Mouse (Mus musculus) liver, embryonic 16.5 days (tissue): ENCODE data around the gene Gng7. TPM values are rescaled to one million over a fixed set of nuclear protein-coding genes. Genes with fewer than 3 reads are reported as not detected.
A peak's percentile ranks its signal among the peaks of the same experiment; 100 is the strongest.

Source experiments
- ATAC-seq: fragments of 200-750 bp; cut with Nextera tagmentation; 2 replicates; pipeline ENCODE4 v1.8.0; 2017; ENCODE audit warnings: low read depth, mild to moderate bottlenecking, moderate number of reproducible peaks, moderate library complexity
- H3K27ac ChIP-seq: fragments of 300-500 bp; sonication (generic); 2 replicates; pipeline ENCODE4 v1.5.1; 2014; ENCODE audit warnings: mild to moderate bottlenecking, low read length
- H3K27me3 ChIP-seq: fragments of 300-500 bp; sonication (generic); 2 replicates; pipeline ENCODE4 v1.6.1; 2014; ENCODE audit warnings: low read depth, low read length, mixed read lengths; ENCODE audit not compliant: control insufficient read depth, insufficient read depth
- H3K36me3 ChIP-seq: fragments of 300-500 bp; sonication (generic); 2 replicates; pipeline ENCODE4 v1.6.1; 2014; ENCODE audit warnings: mild to moderate bottlenecking; ENCODE audit not compliant: control insufficient read depth, insufficient read depth
- H3K4me1 ChIP-seq: fragments of 300-500 bp; sonication (generic); 2 replicates; pipeline ENCODE4 v1.6.1; 2014; ENCODE audit warnings: low read depth, low read length, mixed read lengths; ENCODE audit not compliant: control insufficient read depth
- H3K4me2 ChIP-seq: fragments of 300-500 bp; sonication (generic); 2 replicates; pipeline ENCODE4 v1.6.1; 2014; ENCODE audit warnings: low read depth, low read length, mixed read lengths
- H3K4me3 ChIP-seq: fragments of 300-500 bp; sonication (generic); 2 replicates; pipeline ENCODE4 v1.5.1; 2014; ENCODE audit warnings: low read depth, mild to moderate bottlenecking, low read length
- H3K9ac ChIP-seq: fragments of 300-500 bp; sonication (generic); 2 replicates; pipeline ENCODE4 v1.6.1; 2014; ENCODE audit warnings: low read depth, low read length
- H3K9me3 ChIP-seq: fragments of 300-500 bp; sonication (generic); replicated peaks from 2 replicates; pipeline ENCODE4 v1.6.1; 2016; ENCODE audit warnings: low read length; ENCODE audit not compliant: control insufficient read depth
- WGBS: fragments of 180-500 bp; shearing (Covaris S2); extraction: QIAGEN DNeasy Blood & Tissue Kit; methylation state at CpG from one replicate; pipeline ENCODE4 v1.1.7; 2014; ENCODE audit not compliant: insufficient replicate concordance; 5-methylcytosine and 5-hydroxymethylcytosine counted together
- polyA plus RNA-seq: library from polyadenylated mRNA; unstranded; fragments of >200 nt; fragmentation: Nextera tagmentation; extraction: Ambion mirVana; gene quantifications from 2 replicates; pipeline ENCODE4 v1.2.1, GENCODE M21; 2015

Gng7 gene
- polyA plus RNA-seq, 1 experiment from 2014 or later = 0.44 TPM

- ATAC-seq = no peak
- WGBS = 33% methylated on average over 5 of the region's 5 CpGs
Observed at GRCm38 (mm10) chr10:80950314-80950713, 64.4 kb downstream of the Gng7 start.

GRCm38 (mm10) chr10:80949081-80949480 lies 65.7 kb downstream of the Gng7 start:
- Histone ChIP-seq H3K9me3 (no peaks in the 10 kb centered on the region), H3K4me1 (peaks cover 8% of the 10 kb centered on the region), H3K4me3 (no peak overlapping the region), H3K27me3 (no peaks in the 10 kb centered on the region), H3K36me3 (no peaks in the 10 kb centered on the region), H3K27ac (no peak overlapping the region), H3K4me2 (no peak overlapping the region), H3K9ac (no peak overlapping the region)
- WGBS = 45% methylated on average over 3 of the region's 3 CpGs
- ATAC-seq = no peak

More at GRCm38 (mm10) chr10:80950314-80950713, 64.4 kb downstream of the Gng7 start:
- Histone ChIP-seq H3K9ac (no peak overlapping the region), H3K4me1 (peaks cover 8% of the 10 kb centered on the region), H3K4me2 (no peak overlapping the region), H3K36me3 (no peaks in the 10 kb centered on the region), H3K4me3 (no peak overlapping the region), H3K27ac (no peak overlapping the region), H3K9me3 (no peaks in the 10 kb centered on the region), H3K27me3 (no peaks in the 10 kb centered on the region)

- Histone ChIP-seq H3K4me2 (no peak overlapping the region), H3K27me3 (no peaks in the 10 kb centered on the region), H3K9me3 (no peaks in the 10 kb centered on the region), H3K9ac (no peak overlapping the region), H3K36me3 (no peaks in the 10 kb centered on the region), H3K4me1 (peaks cover 8% of the 10 kb centered on the region), H3K27ac (no peak overlapping the region), H3K4me3 (no peak overlapping the region)
- 15% methylated on average over 6 of the region's 6 CpGs for WGBS
- ATAC-seq = 0 out of 2 replicates have a peak, but pooled peaks have one; percentile 42
Observed at GRCm38 (mm10) chr10:80948570-80948969, 66.2 kb downstream of the Gng7 start.

GRCm38 (mm10) chr10:80947802-80948201 lies 66.9 kb downstream of the Gng7 start:
- Histone ChIP-seq H3K4me2 (no peak overlapping the region), H3K36me3 (no peaks in the 10 kb centered on the region), H3K27me3 (no peaks in the 10 kb centered on the region), H3K9me3 (no peaks in the 10 kb centered on the region), H3K9ac (no peak overlapping the region), H3K4me1 (peaks cover 8% of the 10 kb centered on the region), H3K27ac (no peak overlapping the region), H3K4me3 (no peak overlapping the region)
- 47% methylated on average over 2 of the region's 2 CpGs for WGBS
- ATAC-seq = no peak

GRCm38 (mm10) chr10:80946684-80947437 lies 67.9 kb downstream of the Gng7 start:
- no peak overlapping the region for H3K27ac ChIP-seq
- no peaks in the 10 kb centered on the region for H3K36me3 ChIP-seq
- no peak for ATAC-seq
- no peaks in the 10 kb centered on the region for H3K27me3 ChIP-seq
- H3K9me3 ChIP-seq = no peaks in the 10 kb centered on the region
- no peak overlapping the region for H3K4me2 ChIP-seq
- H3K4me3 ChIP-seq = no peak overlapping the region
- H3K4me1 ChIP-seq = peaks cover 8% of the 10 kb centered on the region
- H3K9ac ChIP-seq = no peak overlapping the region
- 61% methylated on average over 14 of the region's 14 CpGs for WGBS

- Histone ChIP-seq H3K4me3 (no peak overlapping the region), H3K4me2 (no peak overlapping the region), H3K27ac (no peak overlapping the region), H3K27me3 (peaks cover under 1% of the 10 kb centered on the region; the same call in 1 of the 2 replicates), H3K4me1 (peaks cover 23% of the 10 kb centered on the region), H3K9ac (no peak overlapping the region), H3K36me3 (no peaks in the 10 kb centered on the region), H3K9me3 (no peaks in the 10 kb centered on the region)
- no peak for ATAC-seq
- 72% methylated on average over 5 of the region's 5 CpGs for WGBS
Observed at GRCm38 (mm10) chr10:80944231-80944630, 70.5 kb downstream of the Gng7 start.

GRCm38 (mm10) chr10:80943701-80944100 lies 71.0 kb downstream of the Gng7 start:
- peaks cover 26% of the 10 kb centered on the region for H3K4me1 ChIP-seq
- WGBS = 63% methylated on average over 9 of the region's 9 CpGs

GRCm38 (mm10) chr10:80942919-80943318 lies 71.8 kb downstream of the Gng7 start:
- WGBS = 22% methylated on average over 8 of the region's 8 CpGs
- Histone ChIP-seq H3K9ac (no peak overlapping the region), H3K4me2 (no peak overlapping the region), H3K9me3 (no peaks in the 10 kb centered on the region), H3K36me3 (no peaks in the 10 kb centered on the region), H3K27me3 (peaks cover 6% of the 10 kb centered on the region), H3K4me1 (peaks cover 26% of the 10 kb centered on the region), H3K4me3 (no peak overlapping the region), H3K27ac (no peak overlapping the region)
- no peak for ATAC-seq

More at GRCm38 (mm10) chr10:80943701-80944100, 71.0 kb downstream of the Gng7 start:
- Histone ChIP-seq H3K4me3 (no peak overlapping the region), H3K9me3 (no peaks in the 10 kb centered on the region), H3K36me3 (no peaks in the 10 kb centered on the region), H3K27ac (peak overlapping the region; percentile 16; the same call in 1 of the 2 replicates), H3K4me2 (no peak overlapping the region), H3K27me3 (peaks cover 4% of the 10 kb centered on the region; the same call in 1 of the 2 replicates), H3K9ac (no peak overlapping the region)
- ATAC-seq = no peak

- no peaks in the 10 kb centered on the region for H3K9me3 ChIP-seq
- peaks cover 25% of the 10 kb centered on the region for H3K27me3 ChIP-seq
- no peak overlapping the region for H3K27ac ChIP-seq
- H3K4me2 ChIP-seq = no peak overlapping the region
- H3K4me1 ChIP-seq = peaks cover 32% of the 10 kb centered on the region
- ATAC-seq = no peak
- no peak overlapping the region for H3K9ac ChIP-seq
- no peaks in the 10 kb centered on the region for H3K36me3 ChIP-seq
- no peak overlapping the region for H3K4me3 ChIP-seq
- WGBS = 0% methylated on average over 2 of the region's 2 CpGs
Observed at GRCm38 (mm10) chr10:80940988-80941347, 73.8 kb downstream of the Gng7 start.
